Mouse (Mus musculus) A20 (cell line): ENCODE data around the gene Efcab5.
"Not testable (repeated sequence)": the region's sequence is repeated elsewhere in the genome, so short reads cannot be mapped to it uniquely, and the experiment has no call there.

Experiments
- DNase-seq: peaks from one replicate; pipeline ENCODE4 v3.0.0-alpha.2; 2011; ENCODE audit warnings: low read depth, low spot score

Efcab5 gene

DNA sequence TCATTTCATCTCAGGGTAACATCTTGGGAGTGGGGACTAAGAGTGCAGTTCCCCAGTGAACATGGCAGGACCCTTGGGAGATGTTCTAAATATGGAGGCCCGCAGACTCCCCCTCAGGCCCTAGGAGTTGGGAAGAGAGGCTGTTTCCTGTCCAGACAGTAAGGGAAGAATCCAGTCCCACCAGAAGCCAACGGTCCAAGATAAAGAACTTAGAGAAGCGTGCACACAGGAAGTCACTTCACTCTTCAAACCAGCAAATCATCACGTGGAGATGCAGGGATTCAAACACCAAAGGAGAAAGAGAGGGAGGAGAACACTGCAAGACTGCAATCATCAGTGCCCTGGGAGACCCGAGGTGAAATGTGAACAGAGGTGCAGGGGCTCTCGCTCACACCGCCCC lies 91.8 kb downstream of the Efcab5 start:
- no peak for DNase-seq

DNA sequence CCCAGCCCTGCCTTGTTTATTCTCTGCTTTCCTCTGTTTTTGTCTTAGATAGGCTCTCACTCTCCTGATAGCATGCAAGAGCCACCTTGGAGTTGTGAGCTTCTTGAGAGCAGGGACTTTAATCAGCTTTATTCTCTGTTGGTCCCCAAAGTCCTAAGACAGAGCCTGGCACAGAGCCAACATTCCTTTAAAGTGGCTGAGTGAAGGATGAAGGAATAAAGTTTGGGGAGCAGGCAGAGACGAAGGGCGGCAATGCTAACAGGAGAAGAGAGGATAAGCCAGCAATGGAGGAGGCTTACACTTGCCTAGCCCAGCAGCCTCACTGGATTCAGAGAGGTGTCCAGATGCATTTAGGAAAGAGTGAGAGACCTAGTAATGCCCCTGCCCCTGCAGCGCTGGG lies 92.2 kb downstream of the Efcab5 start:
- DNase-seq, result no peak

DNA sequence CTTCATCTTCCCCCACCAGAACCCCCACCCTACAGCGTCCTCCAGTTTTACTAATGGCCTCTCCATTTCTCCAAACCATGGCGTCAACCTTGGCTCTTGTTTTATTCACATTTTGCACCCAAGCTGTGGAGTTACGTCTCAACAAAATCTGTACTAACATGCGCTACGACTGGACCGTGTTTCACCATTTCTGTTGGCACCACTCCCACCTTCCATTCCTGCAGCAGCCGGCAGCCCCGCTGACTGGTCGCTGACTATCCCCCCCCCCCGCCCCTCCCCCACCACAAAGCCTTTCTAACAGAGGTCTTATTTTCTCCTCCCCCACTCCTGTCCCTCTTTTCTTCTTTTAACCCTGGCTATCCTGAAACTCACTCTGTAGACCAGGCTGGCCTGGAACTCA lies 93.6 kb downstream of the Efcab5 start:
- DNase-seq, result no peak

DNA sequence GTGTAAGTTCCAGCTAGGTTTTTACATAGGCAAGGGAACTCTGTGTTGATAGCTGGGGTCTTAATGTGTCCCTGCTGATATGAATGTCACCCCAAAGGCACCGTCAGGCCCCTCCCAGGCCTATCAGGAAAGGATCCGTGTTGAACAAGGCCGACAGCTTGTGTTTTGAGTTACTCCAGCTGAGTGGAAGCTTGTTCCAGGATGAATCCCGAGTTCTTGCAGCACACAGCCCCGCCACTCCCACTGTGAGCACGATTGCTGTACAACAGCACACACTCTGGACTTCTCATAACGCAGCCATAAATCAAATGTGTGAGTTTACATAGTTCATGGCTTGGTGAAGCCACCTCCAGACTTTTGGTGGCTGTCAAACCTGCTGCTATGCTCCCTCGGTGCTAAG lies 94.6 kb downstream of the Efcab5 start:
- DNase-seq, result no peak

DNA sequence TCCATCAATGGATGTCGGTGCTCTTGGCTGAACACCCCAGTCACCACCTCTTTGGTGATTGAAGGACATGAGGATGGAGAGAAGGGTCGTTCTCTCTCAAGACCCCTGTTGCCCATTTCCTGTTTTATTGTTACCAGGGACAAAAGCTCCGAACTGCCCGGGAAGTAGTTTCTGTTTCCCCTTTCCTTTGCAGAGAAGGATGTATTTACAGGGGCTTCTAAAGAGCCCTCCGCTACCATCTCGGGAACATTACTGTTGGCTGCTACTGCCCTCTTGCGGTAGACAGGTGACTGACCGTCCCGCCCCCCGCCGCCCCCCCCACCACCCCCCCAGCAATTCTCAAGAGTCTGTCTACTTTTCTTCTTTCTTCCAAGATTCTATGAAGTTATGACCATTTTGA lies 95.6 kb downstream of the Efcab5 start:
- DNase-seq, result peak; percentile 55

DNA sequence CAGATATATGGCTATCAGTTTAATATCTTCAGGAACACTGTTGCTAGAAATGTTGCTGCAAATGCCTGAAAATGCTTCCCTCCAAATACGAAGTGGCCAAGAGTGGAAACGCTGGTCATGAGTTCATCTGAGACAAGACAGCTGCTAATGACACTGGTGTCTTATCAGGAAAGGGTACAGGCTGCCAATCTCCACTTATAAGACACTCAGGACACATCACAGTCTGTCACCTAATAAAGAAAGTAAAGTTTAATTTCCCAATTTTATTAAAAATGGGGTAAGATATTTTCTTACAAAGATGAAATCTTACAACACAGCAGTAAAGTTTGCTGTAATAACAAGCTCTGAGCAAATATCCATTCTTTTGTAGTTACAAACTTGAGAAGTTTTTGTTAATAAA lies 99.6 kb downstream of the Efcab5 start:
- DNase-seq, result no peak

DNA sequence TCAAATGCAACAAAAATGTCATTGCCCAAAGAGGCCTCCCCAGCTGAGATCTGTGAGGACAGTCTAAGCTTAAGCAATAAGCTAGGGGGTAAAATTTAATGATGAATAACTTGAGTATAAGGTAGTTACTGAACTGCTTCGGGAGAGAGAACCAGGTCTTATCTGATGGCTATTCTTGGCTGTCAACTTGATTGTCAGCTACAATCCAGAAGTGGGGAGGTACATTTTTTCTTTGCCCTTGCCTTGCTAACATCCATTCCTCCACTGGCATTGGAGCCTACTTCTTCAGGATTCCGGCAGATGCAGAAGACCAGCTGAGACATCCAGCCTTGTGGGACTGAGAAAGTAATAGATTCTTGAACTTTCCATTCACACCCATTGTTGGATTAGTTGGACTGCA lies 101.8 kb downstream of the Efcab5 start:
- no peak for DNase-seq

DNA sequence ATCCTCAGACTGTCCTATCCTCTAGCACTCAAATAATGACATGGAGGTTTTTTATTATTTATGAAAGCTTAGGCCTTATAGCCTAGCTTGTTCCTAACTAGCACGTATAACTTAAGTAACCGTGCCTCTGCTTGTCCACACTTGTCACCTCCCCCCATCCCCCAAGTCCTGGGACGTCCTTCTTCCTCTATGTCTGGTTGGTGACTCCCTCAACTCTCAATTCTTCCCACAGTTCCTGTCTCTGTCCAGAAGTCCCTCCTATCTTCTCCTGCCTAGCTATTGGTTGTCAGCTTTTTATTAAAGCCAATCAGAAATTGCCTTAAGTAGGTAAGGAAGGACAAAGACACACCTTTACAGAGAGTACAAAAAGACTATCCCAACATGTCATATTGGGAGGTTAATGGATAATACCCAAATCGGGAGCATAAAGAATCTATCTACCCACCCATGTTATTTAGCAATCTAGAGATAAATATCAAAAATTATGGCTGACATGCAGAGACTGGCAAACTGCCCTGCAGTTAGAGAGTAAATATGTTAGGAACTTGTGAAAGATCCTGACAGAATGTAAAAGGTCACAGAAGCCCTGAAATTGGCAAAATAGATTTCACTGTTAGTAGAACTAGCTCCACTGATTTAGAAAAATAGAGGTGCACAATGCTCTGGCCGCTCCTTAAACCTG lies 104.6 kb downstream of the Efcab5 start:
- DNase-seq, result no peak

DNA sequence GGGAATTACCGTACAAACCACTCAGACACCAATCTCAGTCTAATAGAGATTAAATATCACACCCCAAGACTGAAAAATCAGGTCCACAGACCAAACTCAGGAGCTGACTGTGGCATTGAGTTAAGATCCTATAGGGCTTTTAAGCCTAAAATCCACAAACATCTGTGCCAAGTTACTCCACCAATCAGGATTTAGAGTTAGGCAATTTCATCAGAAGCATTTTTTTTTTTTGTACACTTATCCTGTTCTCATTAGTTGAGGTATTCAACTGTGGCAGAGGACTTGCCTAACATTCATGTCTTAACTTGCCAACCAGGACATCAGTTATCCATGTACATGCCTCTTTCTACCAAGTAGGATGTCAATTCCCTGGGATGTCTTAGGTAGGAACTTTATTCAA lies 109.4 kb downstream of the Efcab5 start:
- no peak for DNase-seq

DNA sequence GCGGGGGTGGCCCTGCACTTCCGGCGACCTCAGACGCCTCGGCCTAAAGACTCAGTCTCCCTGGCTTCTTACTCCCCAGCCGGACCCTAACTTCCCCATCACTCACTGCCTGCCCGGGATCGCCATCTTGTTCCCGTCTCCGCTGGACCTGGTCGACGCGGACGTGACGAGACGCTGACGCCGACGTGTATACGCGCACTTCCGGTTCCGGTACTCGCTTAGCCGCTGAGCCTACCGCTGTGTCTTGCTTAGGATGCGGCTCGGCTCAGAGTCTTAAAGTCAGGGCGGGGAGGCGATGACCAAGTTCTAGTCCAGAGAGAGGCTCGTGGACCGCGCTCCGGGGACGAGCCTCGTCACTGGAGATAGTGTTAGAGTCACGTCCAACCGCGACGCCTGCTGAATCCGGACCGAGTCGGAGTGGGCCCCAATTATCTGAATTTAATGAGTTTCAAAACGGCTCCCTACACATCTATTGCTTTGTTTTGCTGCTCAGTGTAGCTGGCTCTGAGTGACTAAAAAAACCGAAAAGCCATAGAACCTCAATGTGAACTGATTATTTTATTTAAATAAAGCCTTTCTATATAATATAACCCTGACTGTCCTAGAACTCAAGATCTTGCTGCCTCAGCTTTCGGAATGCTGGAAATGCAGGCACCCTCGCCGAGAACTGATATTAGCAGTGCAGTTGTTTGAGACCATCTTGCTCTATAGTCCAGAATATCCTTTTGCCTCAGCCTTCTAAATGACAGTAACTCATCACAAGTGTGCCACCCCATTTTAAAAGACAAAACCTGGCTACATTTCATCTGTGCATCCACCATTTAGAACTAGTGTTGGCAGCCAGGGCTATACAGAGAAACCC lies 110.3 kb downstream of the Efcab5 start, which contains the start of gene Nsrp1:
Gene Nsrp1, minus strand, starts transcription at position 163 of the 862 bp plus-strand sequence.
- DNase-seq, result peak; percentile 95

DNA sequence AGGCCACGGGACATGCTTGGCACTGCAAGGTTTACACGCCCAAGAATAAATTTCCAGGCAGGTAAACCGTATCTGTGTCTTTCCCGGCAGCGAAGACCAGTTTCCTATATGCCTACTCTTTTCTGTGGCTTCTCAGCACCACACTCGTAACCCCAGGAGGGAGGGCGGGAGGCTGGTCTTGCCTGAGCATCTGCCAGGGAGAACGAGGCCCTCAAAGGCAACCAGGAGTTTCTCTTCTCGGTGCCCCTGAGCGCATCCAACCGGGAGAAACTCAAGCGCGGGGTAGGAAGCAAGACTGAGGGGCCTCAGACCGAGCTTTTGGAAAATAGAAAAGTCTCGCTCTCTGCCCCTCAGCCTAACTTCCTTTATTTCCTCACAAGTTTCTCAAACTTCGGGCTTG lies 111.0 kb downstream of the Efcab5 start:
- DNase-seq, result no peak

DNA sequence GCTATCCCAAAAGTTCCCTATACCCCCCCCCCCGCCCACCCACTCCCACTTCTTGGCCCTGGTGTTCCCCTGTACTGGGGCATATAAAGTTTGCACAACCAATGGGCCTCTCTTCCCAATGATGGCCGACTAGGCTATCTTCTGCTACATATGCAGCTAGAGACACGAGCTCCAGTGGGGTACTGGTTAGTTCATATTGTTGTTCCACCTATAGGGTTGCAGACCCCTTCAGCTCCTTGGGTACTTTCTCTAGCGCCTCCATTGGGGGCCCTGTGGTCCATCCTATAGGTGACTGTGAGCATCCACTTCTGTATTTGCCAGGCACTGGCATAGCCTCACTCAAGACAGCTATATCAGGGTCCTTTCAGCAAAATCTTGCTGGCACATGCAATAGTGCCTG lies 111.4 kb downstream of the Efcab5 start:
- DNase-seq, result not testable (repeated sequence)

DNA sequence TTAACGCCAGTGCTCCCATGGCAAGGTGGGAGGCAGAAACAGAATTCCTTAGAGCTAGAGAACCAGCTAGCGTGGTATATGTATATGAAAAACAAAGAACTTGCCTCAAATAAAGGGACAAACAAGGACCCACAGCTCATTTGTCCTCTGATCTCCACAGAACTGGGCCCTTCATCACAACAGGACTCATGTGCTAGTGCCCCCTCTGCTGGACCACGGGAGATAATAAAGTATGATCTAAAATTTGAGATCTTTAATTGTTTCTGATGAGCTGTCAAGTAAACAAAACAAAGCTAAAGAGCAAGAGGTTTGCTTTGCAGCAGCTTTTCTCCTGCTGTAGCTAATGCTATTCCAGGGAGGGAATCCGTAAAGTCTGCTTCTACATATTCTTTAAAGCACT lies 118.0 kb downstream of the Efcab5 start:
- DNase-seq, result peak; percentile 33

DNA sequence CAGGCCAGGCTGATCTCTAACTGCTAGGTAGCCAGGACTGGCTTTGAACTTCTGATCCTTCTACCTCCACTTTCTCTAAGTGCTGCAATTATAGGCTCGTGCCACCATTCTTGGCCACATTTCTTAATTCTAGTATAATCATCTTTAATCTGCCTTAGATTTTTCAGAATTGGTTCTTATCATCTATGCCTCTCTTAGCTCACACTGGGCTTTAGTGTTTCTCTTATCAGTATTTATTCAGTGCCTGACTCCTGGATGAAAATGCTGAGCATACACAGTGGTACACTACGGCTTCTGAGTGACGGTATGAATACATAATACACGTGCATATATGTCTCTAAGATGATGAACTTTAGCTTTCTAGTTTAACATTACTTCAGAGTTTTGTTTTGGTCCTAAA lies 119.9 kb downstream of the Efcab5 start:
- no peak for DNase-seq

DNA sequence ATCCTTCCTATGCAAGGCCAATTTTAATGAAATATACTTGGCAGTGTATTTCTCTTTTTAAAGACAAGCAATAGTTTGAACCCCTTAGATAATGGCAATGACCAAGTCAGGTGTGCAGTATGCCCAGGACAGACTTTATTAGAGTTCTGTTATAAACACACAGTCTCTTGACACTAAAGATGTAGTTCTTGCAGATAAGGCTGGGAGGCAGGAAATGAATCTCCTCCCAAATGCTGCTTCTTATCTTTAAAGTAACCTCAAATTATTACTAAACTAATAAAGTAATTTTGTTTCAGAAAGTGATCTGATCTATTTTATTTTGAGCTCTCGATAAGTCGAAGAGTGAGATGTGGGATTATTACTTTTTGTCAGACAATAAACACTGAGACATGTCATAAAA lies 125.4 kb downstream of the Efcab5 start:
- no peak for DNase-seq

DNA sequence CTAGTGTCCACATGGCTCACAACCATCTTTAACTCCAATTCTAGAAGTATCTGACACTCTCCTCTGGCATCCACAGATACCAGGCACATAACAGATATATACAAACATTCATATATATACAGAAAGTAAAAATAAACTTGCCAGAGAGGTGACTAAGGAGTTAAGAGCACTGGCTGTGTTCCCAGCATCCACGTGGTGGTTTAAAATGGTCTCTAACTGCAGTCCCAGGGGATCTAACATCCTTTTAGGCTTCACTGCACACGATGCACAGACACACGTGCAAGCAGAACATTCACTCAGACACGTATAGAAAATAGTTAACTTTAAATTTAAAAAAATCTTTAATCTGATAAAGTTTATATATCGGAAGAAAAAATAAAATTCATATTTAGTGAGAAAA lies 126.8 kb downstream of the Efcab5 start:
- DNase-seq, result no peak

DNA sequence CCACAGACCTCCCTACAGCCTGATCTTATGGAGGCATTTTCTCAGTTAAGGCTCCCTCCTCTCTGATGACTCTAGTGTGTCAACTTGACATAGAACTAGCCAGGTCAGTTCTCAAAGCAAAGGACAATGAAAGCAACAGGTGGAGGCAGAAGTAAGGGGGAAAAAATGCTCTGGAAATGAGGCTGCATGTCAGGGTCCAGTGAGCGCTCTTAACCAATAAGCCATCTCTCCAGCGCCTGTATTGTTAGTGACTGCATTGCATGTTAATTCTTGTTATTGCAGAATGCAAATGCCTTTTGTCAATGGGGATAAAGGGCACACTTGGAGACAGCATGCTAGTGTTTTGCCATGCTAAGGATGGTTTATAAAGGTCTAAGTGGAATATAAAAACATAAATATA lies 146.0 kb downstream of the Efcab5 start:
- peak; percentile 62 for DNase-seq

DNA sequence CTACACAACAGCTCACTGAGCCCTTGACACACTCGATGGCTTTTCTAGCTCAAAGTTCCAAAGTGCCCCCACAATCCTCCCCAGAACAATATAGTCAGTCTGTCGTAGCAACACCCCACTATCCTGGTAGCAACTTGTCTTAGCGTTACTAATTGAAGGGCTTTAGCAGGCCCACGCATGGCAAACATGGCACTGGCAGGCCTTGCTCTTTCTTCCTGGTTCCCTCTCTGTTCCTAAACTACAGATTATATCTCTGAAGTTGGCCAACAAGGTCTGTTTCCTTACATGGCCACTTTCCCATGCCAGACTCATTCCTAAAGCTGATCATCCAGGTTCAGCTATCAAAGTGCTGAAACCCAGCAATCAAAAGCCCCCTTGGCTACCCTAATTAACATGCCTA lies 146.9 kb downstream of the Efcab5 start:
- DNase-seq, result no peak
